Mouse (Mus musculus) adrenal gland, postnatal 25 days (tissue): ENCODE measurements around the gene 9830107B12Rik. TPM values are rescaled to one million over a fixed set of nuclear protein-coding genes. Genes with fewer than 3 reads are reported as not detected.

Experiments
- DNase-seq: peaks from one replicate; pipeline ENCODE4 v3.0.0; 2021; ENCODE audit warnings: mixed read lengths
- total RNA-seq: library from RNA; stranded (reverse); gene quantifications from 2 replicates; pipeline ENCODE4 v1.2.3, GENCODE M21; 2021

9830107B12Rik gene
- total RNA-seq, 1 experiment from 2014 or later = not detected

DNA sequence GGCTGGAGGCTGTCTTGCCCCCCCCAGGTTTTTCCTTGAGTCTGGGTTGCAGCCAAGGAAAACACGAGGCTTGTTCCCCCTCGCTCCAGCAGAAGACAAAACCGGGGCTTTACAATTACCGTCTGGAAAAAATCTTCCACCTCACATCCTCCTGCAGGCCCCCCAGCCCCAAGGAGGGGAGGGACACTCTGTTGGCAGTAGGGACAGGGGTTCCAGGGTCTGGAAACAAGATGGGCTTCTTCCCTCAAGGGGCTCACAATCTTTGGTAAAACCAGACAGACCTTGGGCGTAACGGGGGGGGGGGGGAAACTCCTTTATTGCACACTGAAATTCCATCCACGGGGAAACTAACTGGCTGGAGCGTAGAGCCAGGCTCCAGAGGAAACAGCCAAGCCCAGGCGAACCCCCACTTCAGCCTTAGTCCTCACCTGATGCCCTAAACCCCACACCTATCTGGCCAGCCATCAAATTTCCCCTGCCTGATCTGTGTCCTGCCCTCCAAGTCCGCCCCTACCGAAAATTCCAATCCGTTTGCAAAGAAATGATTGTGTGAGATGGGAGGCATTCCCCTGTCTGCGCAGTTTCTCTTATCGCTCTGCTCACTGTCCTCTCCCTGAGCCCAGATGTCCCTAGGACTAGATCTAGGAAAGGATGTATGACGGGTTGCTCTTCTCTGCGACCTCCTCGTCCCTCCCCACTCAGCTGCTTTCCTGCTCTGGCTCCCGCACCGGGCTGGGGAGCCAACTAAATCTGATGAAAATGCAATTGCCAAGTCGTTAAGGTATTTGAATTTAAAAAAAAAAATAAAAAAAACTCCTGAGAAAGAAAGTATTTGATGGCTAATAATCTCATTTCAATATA lies 51.0 kb downstream of the 9830107B12Rik start:
- DNase-seq = no peak

GRCm38 (mm10) chr17:48093286-48093817 lies 52.7 kb downstream of the 9830107B12Rik start:
- no peak for DNase-seq

DNA sequence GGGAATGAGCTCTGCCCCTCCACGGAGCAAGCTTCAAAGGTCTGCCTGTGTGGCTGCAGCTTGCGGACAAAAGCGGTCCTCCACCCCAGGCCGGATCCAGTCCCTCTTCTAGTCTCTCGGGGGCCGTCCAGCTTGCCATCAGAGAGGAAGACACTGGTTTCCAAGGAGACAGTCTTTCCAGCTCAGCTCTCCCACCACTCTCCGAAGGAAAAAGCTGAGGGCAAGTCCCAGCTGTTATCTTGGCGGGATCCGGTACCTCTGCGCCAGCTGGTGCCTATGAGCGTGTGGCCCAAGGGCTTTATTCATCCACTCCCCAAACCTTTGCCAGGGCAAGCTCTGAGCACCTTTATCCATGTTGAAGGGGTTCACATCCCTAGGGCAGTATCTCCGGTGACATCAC lies 55.8 kb downstream of the 9830107B12Rik start:
- DNase-seq = no peak

DNA sequence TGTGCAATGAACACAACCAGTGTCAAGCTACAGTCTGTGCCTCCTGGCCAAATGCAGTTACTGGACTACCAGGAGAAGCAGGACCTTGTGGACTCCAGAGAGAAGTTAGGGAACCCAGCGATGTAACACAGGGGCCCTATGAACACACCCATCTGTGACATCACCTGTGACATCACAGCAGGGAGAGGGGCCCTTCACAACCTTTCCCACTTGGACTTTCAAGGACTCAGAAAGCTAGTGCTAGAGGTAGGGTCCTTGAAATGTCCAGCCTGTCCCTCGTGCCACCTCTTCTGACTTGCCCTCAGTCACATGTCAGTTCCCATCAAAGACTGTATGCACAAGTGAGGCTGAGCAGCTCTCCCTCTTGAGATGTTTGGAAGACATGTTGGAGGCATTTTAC lies 56.6 kb downstream of the 9830107B12Rik start:
- DNase-seq = no peak

- DNase-seq = no peak
Observed at GRCm38 (mm10) chr17:48089019-48089418, 57.0 kb downstream of the 9830107B12Rik start, which contains the start of gene 1700067P10Rik. Gene 1700067P10Rik (plus strand): TSS chr17:48089319.

DNA sequence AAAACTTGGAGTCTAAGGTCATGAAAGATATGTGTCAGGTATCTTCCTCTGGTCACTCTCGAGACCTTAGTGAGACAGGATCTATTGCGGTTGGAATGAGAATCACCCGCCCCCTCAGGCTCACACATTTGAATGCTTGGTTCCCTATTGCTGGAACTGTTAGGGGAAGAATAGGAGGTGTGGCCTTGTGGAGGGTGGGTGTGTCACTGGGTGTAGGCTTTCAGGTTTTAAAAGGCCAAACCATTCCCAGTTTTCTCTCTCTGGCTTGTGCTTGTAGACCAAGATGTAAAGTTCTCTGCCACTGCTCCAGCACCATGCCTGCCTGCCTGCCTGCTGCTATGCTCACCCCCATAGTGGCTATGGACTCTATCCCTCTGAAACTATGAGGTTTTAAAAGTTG lies 65.4 kb downstream of the 9830107B12Rik start:
- no peak for DNase-seq

Other genes with a start within 250 kb of the 9830107B12Rik start
- 25.1 and 33.4 TPM in 2 replicates for gene Foxp4, start 221.6 kb downstream of the 9830107B12Rik start, total RNA-seq
- not detected in 2 replicates for gene 1700122O11Rik, start 108.0 kb downstream of the 9830107B12Rik start, total RNA-seq
- gene 1700067P10Rik, start 56.9 kb downstream of the 9830107B12Rik start, total RNA-seq = not detected in 2 replicates
- not detected in 2 replicates for gene A530064D06Rik, start 21.0 kb upstream of the 9830107B12Rik start, total RNA-seq
- gene Trem1, start 86.5 kb upstream of the 9830107B12Rik start, total RNA-seq = not detected in 2 replicates
- not detected in 2 replicates for gene Trem3, start 101.5 kb upstream of the 9830107B12Rik start, total RNA-seq
- 0.52 and 1.00 TPM in 2 replicates for gene Treml4, start 118.0 kb upstream of the 9830107B12Rik start, total RNA-seq
- 0.15 TPM in 1 of 2 replicates, not detected in the other for gene Treml2, start 153.2 kb upstream of the 9830107B12Rik start, total RNA-seq
- gene B430306N03Rik, start 169.9 kb upstream of the 9830107B12Rik start, total RNA-seq = 0.12 TPM in 1 of 2 replicates, not detected in the other
- gene Trem2, start 200.1 kb upstream of the 9830107B12Rik start, total RNA-seq = 1.00 and 1.7 TPM in 2 replicates
- not detected in 2 replicates for gene Treml1, start 213.6 kb upstream of the 9830107B12Rik start, total RNA-seq